Mouse (Mus musculus): ENCODE data around the gene Prok1. TPM values are rescaled to one million over a fixed set of nuclear protein-coding genes. Genes with fewer than 3 reads are reported as not detected.

Gene Prok1
- polyA plus RNA-seq, 1 experiment from 2014 or later = not detected

DNA sequence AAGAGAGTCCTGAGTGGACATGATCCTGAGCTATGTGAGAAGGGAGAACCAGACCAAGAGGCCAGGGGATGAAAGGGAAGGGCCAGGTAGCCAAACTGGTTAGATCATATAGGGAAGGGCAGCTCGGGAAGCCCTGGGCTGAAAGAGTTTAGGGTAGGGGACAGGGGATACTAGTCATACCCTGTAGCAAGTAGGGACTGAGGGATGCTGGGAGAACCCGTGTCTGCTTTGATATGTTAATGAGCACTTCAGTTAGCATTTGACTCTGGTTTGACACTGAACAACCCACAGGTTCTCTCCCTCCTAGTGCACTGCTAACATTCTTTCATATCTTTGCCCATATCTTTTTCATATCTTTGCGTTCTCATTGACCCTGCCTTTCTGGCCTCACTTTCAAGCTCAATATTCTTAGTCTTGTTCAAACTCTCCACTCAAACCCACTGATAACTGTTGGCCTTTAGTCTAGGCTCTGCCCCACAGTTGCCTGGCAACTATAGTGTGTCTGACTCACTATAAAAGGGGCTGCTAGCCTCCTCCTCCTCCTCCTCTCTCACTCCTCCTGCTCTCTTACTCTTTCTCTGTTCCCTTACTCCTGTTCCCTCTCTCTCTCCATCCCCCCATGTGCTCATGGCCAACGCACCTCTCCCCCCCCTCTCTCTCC is 32.9 kb downstream of the Prok1 start:
- H3K9me3 ChIP-seq = no peaks in the 10 kb centered on the region
- no peak overlapping the region for H3K4me2 ChIP-seq (replicated peaks)
- no peaks in the 10 kb centered on the region for H3K27me3 ChIP-seq (replicated peaks)
- no peak overlapping the region for H3K9ac ChIP-seq
- H3K27ac ChIP-seq = no peak overlapping the region
- WGBS = 30% methylated on average over 4 of the region's 4 CpGs
- no peaks in the 10 kb centered on the region for H3K36me3 ChIP-seq
- no peak overlapping the region for H3K4me3 ChIP-seq (replicated peaks)
- no peaks in the 10 kb centered on the region for H3K4me1 ChIP-seq (replicated peaks)
- ATAC-seq = peak; percentile 57; the same call in 1 of the 2 replicates

DNA sequence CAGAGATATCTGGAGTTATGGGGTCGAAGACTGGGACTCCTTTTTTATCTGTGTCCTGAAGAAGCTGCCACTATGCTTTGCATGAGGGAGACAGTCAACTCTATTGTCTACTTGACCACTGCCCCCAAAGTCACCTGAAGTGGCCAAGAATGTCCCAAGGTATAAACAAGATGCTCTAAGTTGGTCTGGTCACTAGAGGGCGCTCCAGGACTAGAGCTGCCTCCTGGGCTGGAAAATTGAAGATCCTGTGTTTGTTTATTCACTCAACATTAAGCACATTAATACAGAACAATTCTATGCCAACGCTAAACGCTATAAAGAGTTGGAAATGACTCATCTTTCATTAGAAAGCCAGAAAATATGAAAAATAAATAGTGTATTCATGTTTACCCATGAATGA is 33.5 kb downstream of the Prok1 start:
- Histone ChIP-seq H3K9ac (no peak overlapping the region), H3K27me3 (replicated peaks) (no peaks in the 10 kb centered on the region), H3K4me3 (replicated peaks) (no peak overlapping the region), H3K4me2 (replicated peaks) (no peak overlapping the region), H3K9me3 (no peaks in the 10 kb centered on the region), H3K4me1 (replicated peaks) (no peaks in the 10 kb centered on the region), H3K36me3 (no peaks in the 10 kb centered on the region), H3K27ac (no peak overlapping the region)
- 0 out of 2 replicates have a peak, but pooled peaks have one; percentile 50 for ATAC-seq
- 8% methylated on average over 4 of the region's 4 CpGs for WGBS

DNA sequence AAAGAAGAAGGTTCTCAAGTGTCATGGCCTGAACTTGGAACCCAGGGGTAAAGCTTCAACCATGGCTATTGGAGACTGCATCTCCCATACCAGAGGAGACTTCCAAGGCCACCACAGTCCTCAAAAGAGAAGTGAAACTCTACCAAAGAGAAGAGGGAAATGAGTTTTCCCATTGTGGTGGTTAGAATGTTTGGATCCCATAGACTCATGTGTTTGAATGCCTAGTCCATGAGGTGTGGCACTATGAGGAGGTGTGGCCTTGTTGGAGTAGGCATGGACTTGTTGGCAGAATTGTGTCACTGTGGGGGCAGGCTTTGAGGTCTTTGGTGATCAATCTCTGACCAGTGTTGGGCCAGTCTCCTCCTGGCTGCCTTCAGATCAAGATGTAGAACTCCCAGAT is 34.3 kb downstream of the Prok1 start:
- H3K36me3 ChIP-seq = no peaks in the 10 kb centered on the region
- H3K27me3 ChIP-seq (replicated peaks) = no peaks in the 10 kb centered on the region
- no peaks in the 10 kb centered on the region for H3K4me1 ChIP-seq (replicated peaks)
- H3K9me3 ChIP-seq = no peaks in the 10 kb centered on the region
- H3K4me3 ChIP-seq (replicated peaks) = no peak overlapping the region
- H3K27ac ChIP-seq = no peak overlapping the region
- no peak overlapping the region for H3K4me2 ChIP-seq (replicated peaks)
- ATAC-seq = no peak
- H3K9ac ChIP-seq = no peak overlapping the region

DNA sequence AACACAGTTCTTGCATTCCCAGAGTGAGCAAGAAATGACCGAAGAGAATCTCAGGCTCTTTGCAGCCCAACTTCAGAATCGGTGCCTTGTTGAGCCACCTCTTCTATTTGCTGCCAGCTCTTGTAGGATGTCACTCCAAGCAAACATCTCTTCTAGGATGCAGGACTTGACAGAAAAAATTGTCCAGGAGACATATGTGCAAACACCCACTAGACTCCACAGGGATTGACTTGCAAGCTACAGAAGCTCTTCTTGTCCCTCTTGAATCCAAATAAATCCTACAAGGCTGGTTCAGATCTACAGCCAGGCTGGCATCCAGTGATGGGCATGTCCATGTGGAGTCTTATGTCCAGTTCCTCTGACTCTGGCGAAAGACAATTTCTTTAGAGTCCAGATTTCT is 35.1 kb downstream of the Prok1 start:
- Histone ChIP-seq H3K9me3 (no peaks in the 10 kb centered on the region), H3K4me1 (replicated peaks) (no peaks in the 10 kb centered on the region), H3K4me3 (replicated peaks) (no peak overlapping the region), H3K4me2 (replicated peaks) (no peak overlapping the region), H3K27ac (no peak overlapping the region), H3K9ac (no peak overlapping the region), H3K27me3 (replicated peaks) (no peaks in the 10 kb centered on the region), H3K36me3 (no peaks in the 10 kb centered on the region)
- ATAC-seq = no peak
- WGBS = 88% methylated on average over 3 of the region's 3 CpGs

DNA sequence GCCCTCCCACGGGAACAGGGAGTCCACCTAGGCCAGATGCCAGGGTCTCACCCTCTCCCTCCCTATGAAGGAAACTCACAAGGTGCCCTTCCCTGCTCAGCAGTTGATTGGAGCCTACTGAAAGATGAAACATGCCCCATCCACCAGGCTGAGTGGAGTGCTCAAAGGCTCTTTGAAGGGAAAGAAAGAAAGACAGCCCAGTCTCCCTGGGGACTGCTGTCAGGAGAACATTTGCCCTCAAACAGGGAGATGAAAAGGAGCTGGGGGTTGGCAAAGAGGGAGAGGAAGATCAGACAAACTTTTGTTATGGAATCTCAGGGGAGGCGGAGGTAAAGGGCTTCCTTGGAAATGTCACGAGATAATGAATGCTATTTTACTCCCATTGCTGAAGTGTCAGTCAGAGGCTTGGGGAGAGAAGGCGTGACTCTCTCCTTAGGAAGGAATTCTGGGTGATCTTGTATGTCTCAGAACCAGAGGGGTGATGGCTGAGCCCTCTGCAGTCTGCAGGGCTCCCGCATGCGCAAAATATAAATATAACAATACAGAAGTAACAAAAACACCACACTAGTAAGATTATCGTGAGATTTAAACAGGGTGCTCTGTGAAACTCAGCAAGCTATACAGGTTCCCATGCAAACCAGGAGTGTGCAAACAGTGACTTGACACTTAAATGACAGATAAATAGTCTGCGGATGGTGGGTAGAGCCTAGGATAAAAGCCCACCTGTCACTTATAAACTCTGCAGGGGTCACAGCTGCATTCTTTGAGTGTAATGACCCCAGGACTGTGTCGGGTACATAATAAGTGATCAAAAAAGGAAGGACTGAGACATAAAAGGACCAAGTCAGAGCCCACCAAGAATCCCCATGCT is 38.0 kb downstream of the Prok1 start:
- no peak overlapping the region for H3K4me3 ChIP-seq (replicated peaks)
- no peak for ATAC-seq
- H3K4me1 ChIP-seq (replicated peaks) = no peaks in the 10 kb centered on the region
- H3K9me3 ChIP-seq = no peaks in the 10 kb centered on the region
- H3K9ac ChIP-seq = no peak overlapping the region
- no peaks in the 10 kb centered on the region for H3K36me3 ChIP-seq
- 32% methylated on average over 9 of the region's 9 CpGs for WGBS
- no peaks in the 10 kb centered on the region for H3K27me3 ChIP-seq (replicated peaks)
- no peak overlapping the region for H3K27ac ChIP-seq
- H3K4me2 ChIP-seq (replicated peaks) = no peak overlapping the region

DNA sequence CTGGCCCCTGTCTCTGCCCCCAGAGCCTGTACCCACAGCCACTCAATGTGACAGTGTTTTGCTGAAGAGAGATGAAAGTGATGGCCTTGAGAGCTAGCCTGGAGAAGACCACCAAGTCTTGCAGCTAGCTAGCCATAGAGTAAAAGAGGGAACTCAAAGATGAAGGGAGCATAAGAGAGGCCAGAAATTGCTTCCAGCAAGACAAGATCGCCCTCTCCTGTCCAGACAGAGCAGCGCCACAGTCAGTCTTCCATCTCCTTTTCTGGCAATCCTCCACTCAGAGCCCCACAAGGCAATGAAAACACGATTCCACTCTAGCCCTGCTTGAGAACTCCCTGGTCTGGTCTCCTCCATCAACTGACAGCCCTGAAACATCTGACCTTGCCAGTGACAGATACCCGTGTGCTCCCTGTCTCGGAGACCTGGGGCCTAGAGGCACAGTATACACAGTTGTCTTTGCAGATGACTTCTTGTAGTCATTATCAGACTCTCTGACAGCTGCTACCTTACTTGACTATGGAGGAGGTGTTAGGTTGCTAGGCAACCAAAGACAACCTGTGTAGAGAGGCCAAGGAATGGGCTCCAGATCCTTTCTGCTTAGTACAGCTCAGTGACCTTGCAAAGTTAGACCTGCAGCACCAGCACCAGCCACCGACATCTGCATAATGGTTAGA is 51.1 kb downstream of the Prok1 start:
- 38% methylated on average over 6 of the region's 6 CpGs for WGBS
- Histone ChIP-seq H3K4me3 (replicated peaks) (no peak overlapping the region), H3K36me3 (no peaks in the 10 kb centered on the region), H3K9me3 (no peaks in the 10 kb centered on the region), H3K4me2 (replicated peaks) (no peak overlapping the region), H3K27ac (no peak overlapping the region), H3K9ac (no peak overlapping the region), H3K4me1 (replicated peaks) (no peaks in the 10 kb centered on the region), H3K27me3 (replicated peaks) (no peaks in the 10 kb centered on the region; the same call in 1 of the 2 replicates)
- no peak; the same call in 1 of the 2 replicates for ATAC-seq

DNA sequence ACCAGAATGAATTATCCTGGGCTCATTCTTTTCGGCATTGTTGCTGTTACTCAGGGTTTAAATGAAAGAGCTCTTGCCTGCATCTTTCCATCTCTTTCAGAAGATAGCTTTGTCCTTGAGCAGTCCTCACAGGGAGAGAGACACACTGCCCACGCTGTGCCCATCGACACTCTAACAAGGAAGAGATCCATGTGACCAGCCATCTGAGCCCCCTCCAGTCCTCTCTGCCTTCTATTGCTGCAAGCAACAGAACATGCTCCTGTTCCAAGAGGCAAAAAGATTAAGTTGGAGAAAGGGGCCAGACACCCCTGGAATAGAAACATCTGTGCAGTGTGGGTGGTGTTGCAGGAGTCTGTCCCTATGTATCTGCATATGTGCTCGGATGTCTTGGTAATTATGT is 52.5 kb downstream of the Prok1 start:
- Histone ChIP-seq H3K27me3 (replicated peaks) (no peaks in the 10 kb centered on the region; the same call in 1 of the 2 replicates), H3K4me1 (replicated peaks) (no peaks in the 10 kb centered on the region), H3K36me3 (no peaks in the 10 kb centered on the region), H3K9me3 (no peaks in the 10 kb centered on the region), H3K4me3 (replicated peaks) (no peak overlapping the region), H3K4me2 (replicated peaks) (no peak overlapping the region), H3K27ac (no peak overlapping the region), H3K9ac (no peak overlapping the region)
- ATAC-seq = no peak
- WGBS = 81% methylated on average over 4 of the region's 4 CpGs

DNA sequence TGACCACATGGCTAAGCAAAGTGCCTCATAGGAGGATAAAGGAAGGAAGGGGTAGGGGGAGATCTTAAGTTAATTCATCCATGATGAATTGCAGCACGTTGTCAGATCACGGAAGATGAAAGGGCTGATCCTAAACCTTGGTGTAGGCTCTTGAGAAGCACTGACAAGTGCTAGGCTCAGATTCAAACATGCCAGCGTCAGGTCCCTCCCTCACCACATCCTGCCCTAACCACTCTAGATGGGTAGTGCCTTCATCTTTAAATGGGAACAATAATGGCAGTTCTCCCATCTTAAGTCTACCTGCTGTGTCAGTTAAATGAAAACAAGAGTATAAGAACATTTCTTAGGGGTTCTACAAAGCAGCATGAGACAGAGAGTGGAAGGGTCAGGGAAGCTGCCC is 53.9 kb downstream of the Prok1 start:
- Histone ChIP-seq H3K4me3 (replicated peaks) (no peak overlapping the region), H3K9ac (no peak overlapping the region), H3K4me1 (replicated peaks) (no peaks in the 10 kb centered on the region), H3K27me3 (replicated peaks) (no peaks in the 10 kb centered on the region; the same call in 1 of the 2 replicates), H3K4me2 (replicated peaks) (no peak overlapping the region), H3K36me3 (no peaks in the 10 kb centered on the region), H3K27ac (no peak overlapping the region), H3K9me3 (no peaks in the 10 kb centered on the region)
- 74% methylated on average over 3 of the region's 3 CpGs for WGBS
- ATAC-seq = no peak

DNA sequence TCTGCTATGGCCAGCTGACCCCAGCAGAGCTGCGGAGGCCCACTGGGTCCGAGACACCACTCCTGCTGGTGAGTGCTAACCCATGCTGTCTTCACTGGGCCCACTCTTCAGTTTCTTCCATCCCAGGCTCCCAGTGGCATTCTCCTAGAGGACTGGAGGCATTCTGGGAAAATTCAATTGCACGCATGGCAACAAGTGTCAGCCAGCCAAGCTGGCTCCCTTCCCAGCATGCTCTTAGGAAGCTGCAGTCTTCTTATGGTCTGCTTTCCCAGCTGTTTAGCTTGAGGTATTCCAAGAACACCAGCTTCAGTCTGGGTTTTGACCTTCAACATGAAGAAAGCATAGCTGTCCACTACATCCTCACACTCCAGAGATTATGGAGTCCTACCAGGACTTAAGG is 56.3 kb downstream of the Prok1 start:
- 84% methylated on average over 3 of the region's 3 CpGs for WGBS
- H3K27ac ChIP-seq = no peak overlapping the region
- H3K4me1 ChIP-seq (replicated peaks) = no peaks in the 10 kb centered on the region
- H3K36me3 ChIP-seq = no peaks in the 10 kb centered on the region
- no peak for ATAC-seq
- H3K9me3 ChIP-seq = no peaks in the 10 kb centered on the region
- no peak overlapping the region for H3K4me3 ChIP-seq (replicated peaks)
- no peak overlapping the region for H3K4me2 ChIP-seq (replicated peaks)
- H3K27me3 ChIP-seq (replicated peaks) = no peaks in the 10 kb centered on the region; the same call in 1 of the 2 replicates
- no peak overlapping the region for H3K9ac ChIP-seq

Other genes with a start within 250 kb of the Prok1 start
- gene Kcna3, start 203.5 kb downstream of the Prok1 start, polyA plus RNA-seq (2015; fragmentation: Nextera tagmentation; extraction: Ambion mirVana) = 0.96 and 1.2 TPM in 2 replicates
- gene Kcna2, start 138.6 kb downstream of the Prok1 start, polyA plus RNA-seq (2015; fragmentation: Nextera tagmentation; extraction: Ambion mirVana) = 0.08 and 0.09 TPM in 2 replicates
- not detected in 2 replicates for gene Kcna10, start 56.7 kb downstream of the Prok1 start, polyA plus RNA-seq (2015; fragmentation: Nextera tagmentation; extraction: Ambion mirVana)
- 11.4 and 133 TPM in 2 replicates for gene Cym, start 18.0 kb downstream of the Prok1 start, polyA plus RNA-seq (2015; fragmentation: Nextera tagmentation; extraction: Ambion mirVana)
- 0.13 TPM in 1 of 2 replicates, not detected in the other for gene A630076J17Rik, start 9.1 kb downstream of the Prok1 start, polyA plus RNA-seq (2015; fragmentation: Nextera tagmentation; extraction: Ambion mirVana)
- gene Lamtor5, start 39.2 kb upstream of the Prok1 start, polyA plus RNA-seq (2015; fragmentation: Nextera tagmentation; extraction: Ambion mirVana) = 200 and 209 TPM in 2 replicates
- gene Slc16a4, start 51.5 kb upstream of the Prok1 start, polyA plus RNA-seq (2015; fragmentation: Nextera tagmentation; extraction: Ambion mirVana) = 2.5 and 2.7 TPM in 2 replicates
- gene Rbm15, start 94.0 kb upstream of the Prok1 start, polyA plus RNA-seq (2015; fragmentation: Nextera tagmentation; extraction: Ambion mirVana) = 13.9 and 15.1 TPM in 2 replicates
- gene Kcnc4, start 219.8 kb upstream of the Prok1 start, polyA plus RNA-seq (2015; fragmentation: Nextera tagmentation; extraction: Ambion mirVana) = 0.11 and 0.23 TPM in 2 replicates